Mouse (Mus musculus): ENCODE measurements at regions not wholly inside any gene's neighbourhood (a gene's known extent, or its start where the extent isn't known, plus 50 kb on each side); places are given as distances from the start of the nearest gene placed in this dataset.

DNA sequence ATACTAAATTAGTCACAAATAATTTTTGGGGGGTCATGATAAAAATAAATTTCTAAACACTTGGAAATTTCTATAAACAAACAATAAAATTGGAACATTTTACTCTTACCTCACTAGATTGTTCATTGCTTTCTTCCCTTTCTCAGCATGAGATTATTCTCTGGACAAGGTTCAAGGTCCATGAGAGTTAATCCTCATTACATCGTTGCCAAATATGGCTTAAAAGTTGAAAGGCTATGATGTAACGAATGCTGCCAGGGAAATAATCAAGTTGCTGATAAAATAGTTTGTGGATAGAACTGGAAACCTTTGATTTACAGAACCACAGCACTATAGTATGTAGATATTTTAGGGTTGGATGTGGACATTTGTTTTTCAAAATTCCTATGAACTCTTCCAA is 90.4 kb upstream of the Cnksr2 start:
- 64% methylated on average over 2 of the region's 2 CpGs for WGBS
- no peak overlapping the region for H3K4me2 ChIP-seq (ENCODE audit: low read depth, low read length, poor library complexity, severe bottlenecking)
- TF ChIP-seq CTCF (IDR thresholded peaks at IDR 0.05) = no peak
- ATAC-seq (ENCODE audit: low FRiP score) (no peak), DNase-seq (ENCODE audit: low spot score) (no peak)
- no peaks in the 10 kb centered on the region for H3K36me3 ChIP-seq (ENCODE audit: insufficient read depth, low read length)
- H3K4me3 ChIP-seq (ENCODE audit: low read depth, low read length) = no peak overlapping the region
- no peak overlapping the region for H3K27ac ChIP-seq (ENCODE audit: low read depth, low read length)
- H3K9me3 ChIP-seq (ENCODE audit: low read length) = no peaks in the 10 kb centered on the region
- H3K4me1 ChIP-seq (ENCODE audit: insufficient read depth, low read length) = no peaks in the 10 kb centered on the region
- no peak overlapping the region for H3K9ac ChIP-seq (replicated peaks; ENCODE audit: low read length, poor library complexity, severe bottlenecking)
- H3K27me3 ChIP-seq (ENCODE audit: insufficient read depth, low read length) = no peaks in the 10 kb centered on the region
